Mouse (Mus musculus): ENCODE measurements around the gene Palm2. TPM values are rescaled to one million over a fixed set of nuclear protein-coding genes. Genes with fewer than 3 reads are reported as not detected.
"Not testable (repeated sequence)": the region's sequence is repeated elsewhere in the genome, so short reads cannot be mapped to it uniquely, and the experiment has no call there.

Gene Palm2
- 7.5 and 9.3 TPM in 2 replicates for polyA plus RNA-seq (2014; fragmentation: Nextera tagmentation; extraction: Ambion mirVana)

DNA sequence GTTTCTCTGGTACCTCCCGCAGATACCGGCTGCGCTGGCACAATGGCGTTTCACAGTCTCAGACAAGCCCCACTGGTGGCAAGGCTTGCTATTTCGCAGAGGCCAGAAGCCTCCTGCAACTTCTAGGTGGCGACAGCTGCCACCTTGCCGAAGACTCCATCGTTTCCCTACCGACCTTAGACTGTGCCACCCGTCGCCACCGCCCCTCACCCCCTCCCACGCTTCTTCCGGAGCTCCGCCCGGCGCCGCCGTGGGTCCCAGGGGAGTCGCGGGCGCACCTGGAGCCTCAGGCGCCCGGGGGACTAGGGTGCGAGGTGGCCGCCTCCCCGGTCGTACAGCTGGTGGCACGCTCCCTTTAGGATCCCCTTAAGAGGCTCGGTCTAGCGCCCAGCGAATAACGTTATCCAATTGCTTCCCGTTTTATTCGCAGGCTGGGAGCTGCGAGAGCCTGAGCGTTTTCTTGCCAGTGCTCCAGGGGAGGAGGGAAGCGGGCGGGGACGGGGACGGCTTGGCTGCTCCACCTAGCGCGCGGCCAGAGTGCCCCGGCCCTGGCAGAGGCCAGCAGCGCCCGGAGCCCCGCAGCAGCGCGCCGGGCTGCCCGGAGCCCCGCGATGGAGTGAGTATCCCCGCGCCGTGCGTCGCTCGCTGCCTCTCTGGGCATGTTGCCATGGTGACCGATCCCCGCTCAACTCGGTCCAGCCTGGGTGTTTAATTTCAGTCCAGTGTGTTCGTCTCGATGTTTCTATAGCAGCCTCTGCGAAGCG lies at the start of gene Palm2:
Palm2 (plus strand) TSS at position 307 of the 764 bp plus-strand sequence.
- H3K9ac ChIP-seq, result peak within 1 kb of the TSS; percentile 46
- WGBS, result 1% methylated on average over 67 of the region's 67 CpGs
- peak within 1 kb of the TSS; percentile 100 for H3K4me2 ChIP-seq
- H3K4me1 ChIP-seq (ENCODE audit: insufficient read depth), result no peaks in the 10 kb centered on the region
- peak within 1 kb of the TSS; percentile 58 for H3K4me3 ChIP-seq (ENCODE audit: low read depth, low read length)
- ATAC-seq (ENCODE audit: insufficient read depth) (peak; percentile 85), DNase-seq (peak; percentile 82)
- no peak for TF ChIP-seq CTCF (IDR thresholded peaks at IDR 0.05; ENCODE audit: low read depth)
- H3K27me3 ChIP-seq (ENCODE audit: insufficient read depth, low read length), result peaks cover 29% of the 10 kb centered on the region
- no peaks in the 10 kb centered on the region for H3K36me3 ChIP-seq (ENCODE audit: insufficient read depth)
- H3K27ac ChIP-seq (ENCODE audit: low read depth), result no peak within 1 kb of the TSS
- no peaks in the 10 kb centered on the region for H3K9me3 ChIP-seq (ENCODE audit: low read depth, low read length)

DNA sequence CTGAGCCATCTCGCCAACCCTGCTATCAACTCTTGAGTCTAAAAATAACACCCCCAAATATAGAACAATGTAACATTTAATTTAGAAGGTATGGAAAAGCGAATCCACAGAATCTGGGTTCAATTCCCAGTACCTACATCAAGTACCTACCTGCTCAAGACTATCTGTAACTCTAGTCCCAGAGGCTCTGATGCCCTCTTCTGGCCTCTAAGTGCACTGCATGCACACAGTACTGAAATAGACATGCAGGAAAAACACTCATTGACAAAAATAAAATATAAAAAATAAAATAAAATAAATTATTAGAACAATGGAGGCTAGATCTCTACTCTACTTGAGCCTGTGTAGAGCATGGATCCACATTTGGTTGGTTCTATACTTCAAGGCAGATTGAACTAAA lies 49.7 kb upstream of the Palm2 start:
- peak; percentile 45 for TF ChIP-seq CTCF (IDR thresholded peaks at IDR 0.05; ENCODE audit: low read depth)
- Histone ChIP-seq H3K4me2 (no peak overlapping the region), H3K27ac (ENCODE audit: low read depth) (no peak overlapping the region), H3K9ac (no peak overlapping the region), H3K4me3 (ENCODE audit: low read depth, low read length) (no peak overlapping the region), H3K36me3 (ENCODE audit: insufficient read depth) (no peaks in the 10 kb centered on the region), H3K9me3 (ENCODE audit: low read depth, low read length) (no peaks in the 10 kb centered on the region), H3K4me1 (ENCODE audit: insufficient read depth) (no peaks in the 10 kb centered on the region), H3K27me3 (ENCODE audit: insufficient read depth, low read length) (no peaks in the 10 kb centered on the region)
- WGBS, result 88% methylated on average over 2 of the region's 2 CpGs
- DNase-seq (peak; percentile 28), ATAC-seq (ENCODE audit: insufficient read depth) (no peak)

DNA sequence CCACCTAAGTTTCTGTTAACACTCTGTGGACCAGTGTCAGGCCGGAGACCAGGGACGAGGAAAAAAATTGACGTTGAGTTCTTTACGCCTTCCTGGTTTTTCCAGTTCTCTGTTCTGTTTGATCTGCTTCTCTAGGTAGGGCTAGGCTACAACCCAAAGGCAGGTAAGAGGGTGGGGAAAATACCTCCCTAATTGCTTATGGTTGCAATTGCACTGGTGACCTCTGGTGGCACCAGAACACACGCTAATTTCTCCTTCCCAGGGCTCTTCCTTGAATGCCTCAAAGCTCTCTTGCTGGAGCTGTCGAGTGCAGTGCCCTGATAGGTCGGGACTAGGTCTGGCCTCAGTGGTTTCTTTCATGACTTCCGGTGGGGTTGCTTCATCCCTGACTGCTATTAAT lies 42.9 kb upstream of the Palm2 start:
- H3K4me3 ChIP-seq (ENCODE audit: low read depth, low read length), result no peak overlapping the region
- ATAC-seq (ENCODE audit: insufficient read depth), result peak; percentile 44; the same call in 1 of the 2 replicates
- no peaks in the 10 kb centered on the region for H3K9me3 ChIP-seq (ENCODE audit: low read depth, low read length)
- H3K9ac ChIP-seq, result no peak overlapping the region
- H3K4me1 ChIP-seq (ENCODE audit: insufficient read depth), result no peaks in the 10 kb centered on the region
- H3K4me2 ChIP-seq, result no peak overlapping the region
- peak; percentile 38 for DNase-seq
- H3K27me3 ChIP-seq (ENCODE audit: insufficient read depth, low read length), result no peaks in the 10 kb centered on the region
- no peak overlapping the region for H3K27ac ChIP-seq (ENCODE audit: low read depth)
- H3K36me3 ChIP-seq (ENCODE audit: insufficient read depth), result no peaks in the 10 kb centered on the region
- peak; percentile 45 for TF ChIP-seq CTCF (IDR thresholded peaks at IDR 0.05; ENCODE audit: low read depth)
- WGBS, result 50% methylated on average over 8 of the region's 8 CpGs

DNA sequence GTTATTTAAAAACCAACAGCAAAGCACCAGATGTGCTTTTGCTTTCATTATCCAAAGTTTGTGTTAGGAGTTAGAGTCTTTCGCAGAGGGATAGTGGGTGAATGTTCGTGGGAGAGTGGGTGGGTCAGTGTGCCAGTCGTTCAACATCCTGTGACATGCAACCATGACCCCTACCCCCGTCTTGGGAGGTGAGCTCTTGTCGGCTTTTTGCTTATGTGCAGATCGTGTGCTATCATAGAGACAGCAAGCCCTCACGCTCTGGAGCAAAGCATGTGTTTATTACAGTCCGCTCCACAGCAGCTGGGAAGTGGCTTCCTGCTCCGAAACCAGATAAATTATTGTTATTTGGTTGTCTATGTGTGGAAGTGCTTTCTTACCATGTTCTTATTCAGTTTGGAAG lies 37.6 kb upstream of the Palm2 start:
- Histone ChIP-seq H3K4me1 (ENCODE audit: insufficient read depth) (no peaks in the 10 kb centered on the region), H3K4me2 (0 out of 2 replicates have a peak overlapping the region, but pooled peaks have one; percentile 0), H3K9ac (no peak overlapping the region), H3K27me3 (ENCODE audit: insufficient read depth, low read length) (no peaks in the 10 kb centered on the region), H3K36me3 (ENCODE audit: insufficient read depth) (no peaks in the 10 kb centered on the region), H3K27ac (ENCODE audit: low read depth) (no peak overlapping the region), H3K9me3 (ENCODE audit: low read depth, low read length) (no peaks in the 10 kb centered on the region), H3K4me3 (ENCODE audit: low read depth, low read length) (no peak overlapping the region)
- no peak for ATAC-seq (ENCODE audit: insufficient read depth)
- no peak for TF ChIP-seq CTCF (IDR thresholded peaks at IDR 0.05; ENCODE audit: low read depth)
- 35% methylated on average over 9 of the region's 9 CpGs for WGBS
- peak; percentile 51 for DNase-seq

DNA sequence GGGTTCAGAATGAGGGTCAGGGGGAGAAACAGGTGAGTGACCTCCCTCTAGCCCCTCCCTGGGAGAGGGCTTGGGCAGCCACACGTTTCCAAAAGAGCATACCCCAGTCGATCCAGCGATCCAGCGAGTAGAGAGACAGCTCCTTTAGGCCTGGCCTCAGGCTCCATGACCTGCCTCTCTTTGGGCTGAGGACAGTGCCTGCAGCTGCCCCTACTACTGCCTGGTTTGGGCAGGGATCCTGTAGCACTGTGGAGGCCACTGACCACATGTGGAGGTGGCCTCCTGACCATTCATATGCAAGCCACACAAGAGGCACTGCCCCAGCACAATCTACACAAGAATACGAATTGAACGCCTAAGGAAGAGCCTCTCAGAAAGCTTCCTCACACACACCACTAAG lies 21.7 kb upstream of the Palm2 start:
- not testable (repeated sequence) for H3K9me3 ChIP-seq (ENCODE audit: low read depth, low read length); H3K27ac ChIP-seq (ENCODE audit: low read depth); H3K27me3 ChIP-seq (ENCODE audit: insufficient read depth, low read length); H3K4me1 ChIP-seq (ENCODE audit: insufficient read depth); H3K4me2 ChIP-seq; H3K4me3 ChIP-seq (ENCODE audit: low read depth, low read length); ATAC-seq (ENCODE audit: insufficient read depth); H3K36me3 ChIP-seq (ENCODE audit: insufficient read depth); H3K9ac ChIP-seq; DNase-seq
- WGBS, result 55% methylated on average over 6 of the region's 6 CpGs

DNA sequence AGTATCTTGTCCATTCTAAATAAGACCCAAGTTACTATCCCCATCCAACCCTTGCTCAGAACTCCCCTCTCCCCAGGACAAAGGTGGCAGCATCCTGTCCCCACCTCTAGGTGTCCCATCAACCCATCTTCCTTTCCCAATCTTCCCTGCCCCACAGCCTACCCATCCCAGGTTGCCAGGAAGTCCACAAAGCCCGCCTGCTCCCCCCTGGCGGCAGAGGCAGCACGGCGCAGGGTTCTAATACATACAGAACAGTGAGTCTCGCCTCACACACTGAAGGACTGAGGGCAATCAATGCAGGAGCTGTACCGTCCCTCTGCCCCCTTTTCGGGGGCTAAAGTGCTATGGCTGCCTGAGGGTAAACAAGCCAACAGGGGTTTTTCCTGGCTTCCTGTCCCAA lies 21.0 kb upstream of the Palm2 start:
- DNase-seq (no peak), ATAC-seq (ENCODE audit: insufficient read depth) (no peak)
- Histone ChIP-seq H3K9me3 (ENCODE audit: low read depth, low read length) (no peaks in the 10 kb centered on the region), H3K27ac (ENCODE audit: low read depth) (no peak overlapping the region), H3K9ac (no peak overlapping the region), H3K4me1 (ENCODE audit: insufficient read depth) (no peaks in the 10 kb centered on the region), H3K4me2 (no peak overlapping the region), H3K27me3 (ENCODE audit: insufficient read depth, low read length) (no peaks in the 10 kb centered on the region), H3K36me3 (ENCODE audit: insufficient read depth) (no peaks in the 10 kb centered on the region), H3K4me3 (ENCODE audit: low read depth, low read length) (no peak overlapping the region)
- 48% methylated on average over 7 of the region's 7 CpGs for WGBS
- TF ChIP-seq CTCF (IDR thresholded peaks at IDR 0.05; ENCODE audit: low read depth), result peak; percentile 45; the same call in 1 of the 2 replicates

DNA sequence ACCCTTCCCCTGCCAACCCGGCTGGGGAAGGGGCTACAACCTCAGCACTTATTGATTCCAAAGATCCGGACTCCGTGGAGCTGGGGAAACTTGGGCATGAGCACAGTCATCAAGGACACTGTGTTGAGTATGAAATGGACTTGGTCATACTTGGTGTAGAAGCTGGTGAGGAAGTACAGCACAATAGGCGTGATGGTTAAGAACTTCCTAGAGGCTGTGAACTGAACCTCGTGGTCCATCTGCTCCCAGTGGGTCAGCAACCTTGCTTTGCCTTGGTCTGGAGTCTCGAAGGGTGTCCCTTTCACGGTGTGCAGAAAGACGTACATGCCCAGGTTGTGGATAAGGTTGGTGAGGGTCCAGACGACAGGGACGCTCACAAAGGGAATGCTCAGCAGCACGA lies 20.4 kb upstream of the Palm2 start:
- H3K4me1 ChIP-seq (ENCODE audit: insufficient read depth); H3K9me3 ChIP-seq (ENCODE audit: low read depth, low read length); DNase-seq; ATAC-seq (ENCODE audit: insufficient read depth); H3K27ac ChIP-seq (ENCODE audit: low read depth); H3K36me3 ChIP-seq (ENCODE audit: insufficient read depth); H3K27me3 ChIP-seq (ENCODE audit: insufficient read depth, low read length); H3K4me2 ChIP-seq; H3K9ac ChIP-seq; H3K4me3 ChIP-seq (ENCODE audit: low read depth, low read length): not testable (repeated sequence)
- WGBS, result 86% methylated on average over 11 of the region's 11 CpGs
